Mouse (Mus musculus) spleen, adult 2 months (tissue): Measurements from ENCODE around the gene Thap8.

Experiments
- CTCF ChIP-seq: fragments of 200-500 bp; IDR thresholded peaks from 2 replicates; pipeline ENCODE4 v1.5.1; 2011; ENCODE audit warnings: mild to moderate bottlenecking, inconsistent platforms; ENCODE audit not compliant: insufficient read depth, insufficient read length, insufficient replicate concordance; ENCODE audit errors: extremely low read depth
- POLR2A ChIP-seq: fragments of 200-500 bp; IDR thresholded peaks from 2 replicates; pipeline ENCODE4 v1.6.1; 2011; ENCODE audit warnings: low read depth, low read length, inconsistent platforms

DNA sequence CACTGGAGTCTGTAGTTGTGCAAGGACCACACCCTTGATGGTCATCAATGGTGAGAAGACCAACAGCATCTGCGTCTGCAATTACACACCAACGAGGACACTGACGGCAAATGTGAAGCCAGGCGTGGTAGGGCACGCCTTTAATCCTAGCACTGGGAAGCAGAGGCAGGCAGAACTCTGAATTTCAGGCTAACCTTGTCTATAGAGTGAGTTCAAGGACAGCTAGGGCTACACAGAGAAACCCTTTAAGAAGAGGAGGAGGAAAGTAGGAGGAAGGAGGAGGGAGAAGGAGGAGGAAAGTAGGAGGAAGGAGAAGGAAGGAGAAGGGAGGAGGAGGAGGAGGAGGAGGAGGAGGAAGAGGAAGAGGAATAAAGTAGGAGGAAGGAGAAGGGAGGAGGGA lies 14.4 kb upstream of the Thap8 start:
- TF ChIP-seq CTCF (no peak), POLR2A (no peak)
